Mouse (Mus musculus) forebrain, embryonic 15.5 days (tissue): ENCODE measurements around the gene Ptprs. TPM values are rescaled to one million over a fixed set of nuclear protein-coding genes. Genes with fewer than 3 reads are reported as not detected.
A peak's percentile ranks its signal among the peaks of the same experiment; 100 is the strongest.

ENCODE experiments used
- ATAC-seq: fragments of 200-750 bp; cut with Nextera tagmentation; replicated peaks from 2 replicates; pipeline ENCODE4 v1.8.0; 2017; ENCODE audit warnings: mild to moderate bottlenecking, moderate TSS enrichment, moderate library complexity
- H3K27ac ChIP-seq: fragments of 300-500 bp; sonication (generic); replicated peaks from 2 replicates; pipeline ENCODE4 v1.5.1; 2015; ENCODE audit warnings: mild to moderate bottlenecking, inconsistent platforms
- H3K27me3 ChIP-seq: fragments of 300-500 bp; sonication (generic); 2 replicates; pipeline ENCODE4 v1.6.1; 2015; ENCODE audit warnings: inconsistent platforms
- H3K36me3 ChIP-seq: fragments of 300-500 bp; sonication (generic); 2 replicates; pipeline ENCODE4 v1.6.1; 2015; ENCODE audit warnings: mild to moderate bottlenecking, inconsistent platforms
- H3K4me1 ChIP-seq: fragments of 300-500 bp; sonication (generic); 2 replicates; pipeline ENCODE4 v1.6.1; 2015; ENCODE audit warnings: inconsistent platforms
- H3K4me2 ChIP-seq: fragments of 300-500 bp; sonication (generic); replicated peaks from 2 replicates; pipeline ENCODE4 v1.6.1; 2015; ENCODE audit warnings: mild to moderate bottlenecking, inconsistent platforms
- H3K4me3 ChIP-seq: fragments of 300-500 bp; sonication (generic); 2 replicates; pipeline ENCODE4 v1.5.1; 2015; ENCODE audit warnings: mild to moderate bottlenecking, inconsistent platforms
- H3K9ac ChIP-seq: fragments of 300-500 bp; sonication (generic); replicated peaks from 2 replicates; pipeline ENCODE4 v1.6.1; 2015; ENCODE audit warnings: mild to moderate bottlenecking, inconsistent platforms
- H3K9me3 ChIP-seq: fragments of 300-500 bp; sonication (generic); 2 replicates; pipeline ENCODE4 v1.6.1; 2016; ENCODE audit warnings: inconsistent platforms
- WGBS: fragments of 180-500 bp; shearing (Covaris S2); methylation state at CpG from one replicate; pipeline ENCODE4 v1.1.7; 2015; ENCODE audit warnings: mixed read lengths; 5-methylcytosine and 5-hydroxymethylcytosine counted together
- microRNA-seq: library from miRNA; unstranded; fragments of <30 nt; microRNA quantifications from one replicate; pipeline ENCODE4, GENCODE M21; 2016
- polyA plus RNA-seq: library from polyadenylated mRNA; unstranded; fragments of >200 nt; fragmentation: Nextera tagmentation; extraction: Ambion mirVana; gene quantifications from 2 replicates; pipeline ENCODE4 v1.2.1, GENCODE M21; 2015

Gene Ptprs
- polyA plus RNA-seq, 1 experiment from 2014 or later, result 375 TPM

DNA sequence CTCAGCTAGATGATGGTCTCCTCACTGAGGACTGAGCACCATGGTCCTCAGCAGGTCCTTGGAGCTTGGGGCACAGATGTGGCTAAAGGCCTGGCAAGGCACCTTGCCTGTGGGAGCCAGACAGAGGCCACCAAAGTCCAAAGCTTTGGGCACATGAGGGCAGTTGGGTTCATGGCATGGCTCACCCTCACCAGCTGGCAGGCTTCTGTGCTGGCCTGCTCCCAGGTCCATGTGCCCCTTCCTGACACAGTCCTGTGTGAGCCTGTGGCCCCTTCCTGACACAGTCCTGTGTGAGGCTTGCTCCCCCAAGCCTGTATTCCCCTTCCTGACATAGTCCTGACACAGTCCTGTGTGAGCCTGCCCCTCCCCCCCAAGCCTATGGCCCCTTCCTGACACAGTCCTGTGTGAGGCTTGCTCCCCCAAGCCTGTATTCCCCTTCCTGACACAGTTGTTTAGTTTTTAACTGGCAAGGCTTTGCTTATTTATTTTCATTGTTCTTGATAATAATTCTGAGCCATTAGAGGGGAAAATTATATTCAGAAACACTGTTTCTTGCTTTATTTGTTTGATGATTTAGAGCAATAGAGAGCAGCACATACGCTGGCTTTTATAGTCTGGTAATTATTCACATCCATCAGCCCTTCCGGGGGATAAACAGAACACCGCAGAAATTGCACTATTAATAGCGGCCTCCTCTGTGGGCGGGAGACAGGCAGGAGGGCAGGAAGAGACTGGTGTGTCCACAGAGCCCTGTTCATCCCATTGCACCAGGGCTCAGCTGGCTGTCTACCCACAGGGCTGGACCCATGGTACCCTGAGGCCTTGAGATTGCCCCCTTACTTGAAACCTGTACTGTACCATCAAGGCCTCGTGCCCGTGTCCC is 110.3 kb downstream of the Ptprs start:
- Histone ChIP-seq H3K27ac (peak overlapping the region; percentile 65), H3K9ac (no peak overlapping the region), H3K9me3 (no peaks in the 10 kb centered on the region), H3K27me3 (no peaks in the 10 kb centered on the region), H3K36me3 (peaks cover 21% of the 10 kb centered on the region; the same call in 1 of the 2 replicates), H3K4me3 (no peak overlapping the region), H3K4me2 (no peak overlapping the region), H3K4me1 (peaks cover 26% of the 10 kb centered on the region)
- 56% methylated on average over 7 of the region's 7 CpGs for WGBS
- ATAC-seq, result no peak

Small RNA genes within 50 kb of the gene (microRNA-seq; reads per million reads assigned to microRNA genes)
- 5.3 reads per million, percentile 20 among the genes with 10 or more reads in this experiment for gene Mir6977

Other genes starting within 250 kb of the Ptprs start
- 21.4 and 22.9 TPM in 2 replicates for gene Fem1a, start 219.7 kb downstream of the Ptprs start, polyA plus RNA-seq
- gene Ticam1, start 199.7 kb downstream of the Ptprs start, polyA plus RNA-seq, result 1.3 and 1.7 TPM in 2 replicates
- 10.9 and 13.6 TPM in 2 replicates for gene Plin3, start 183.6 kb downstream of the Ptprs start, polyA plus RNA-seq
- gene Arrdc5, start 176.2 kb downstream of the Ptprs start, polyA plus RNA-seq, result not detected in 2 replicates
- 55.6 and 65.1 TPM in 2 replicates for gene Uhrf1, start 173.2 kb downstream of the Ptprs start, polyA plus RNA-seq
- gene Kdm4b, start 150.4 kb downstream of the Ptprs start, polyA plus RNA-seq, result 81.2 and 81.5 TPM in 2 replicates
- 0.14 and 0.36 TPM in 2 replicates for gene Znrf4, start 35.9 kb upstream of the Ptprs start, polyA plus RNA-seq
- gene Gm20219, start 77.9 kb upstream of the Ptprs start, polyA plus RNA-seq, result 1.5 TPM in 2 replicates
- gene Safb2, start 108.1 kb upstream of the Ptprs start, polyA plus RNA-seq, result 76.1 and 84.7 TPM in 2 replicates
- gene Safb, start 108.3 kb upstream of the Ptprs start, polyA plus RNA-seq, result 125 and 132 TPM in 2 replicates
- 194 and 210 TPM in 2 replicates for gene 2410015M20Rik, start 133.3 kb upstream of the Ptprs start, polyA plus RNA-seq
- gene Rpl36, start 136.9 kb upstream of the Ptprs start, polyA plus RNA-seq, result 1,126 and 1,235 TPM in 2 replicates
- 47.7 and 49.9 TPM in 2 replicates for gene Lonp1, start 150.4 kb upstream of the Ptprs start, polyA plus RNA-seq
- 0.98 and 1.1 TPM in 2 replicates for gene Catsperd, start 151.7 kb upstream of the Ptprs start, polyA plus RNA-seq
- gene Ranbp3, start 196.8 kb upstream of the Ptprs start, polyA plus RNA-seq, result 114 and 115 TPM in 2 replicates
- 425 and 444 TPM in 2 replicates for gene Ndufa11, start 241.3 kb upstream of the Ptprs start, polyA plus RNA-seq
- 18.4 and 20.3 TPM in 2 replicates for gene Vmac, start 241.5 kb upstream of the Ptprs start, polyA plus RNA-seq